Mouse (Mus musculus) spleen, adult 2 months (tissue): ENCODE measurements at regions not wholly inside any gene's neighbourhood (a gene's known extent, or its start where the extent isn't known, plus 50 kb on each side); places are given as distances from the start of the nearest gene placed in this dataset.

ENCODE experiments used
- CTCF ChIP-seq: fragments of 200-500 bp; IDR thresholded peaks from 2 replicates; pipeline ENCODE4 v1.5.1; 2011; ENCODE audit warnings: mild to moderate bottlenecking, inconsistent platforms; ENCODE audit not compliant: insufficient read depth, insufficient read length, insufficient replicate concordance; ENCODE audit errors: extremely low read depth
- POLR2A ChIP-seq: fragments of 200-500 bp; IDR thresholded peaks from 2 replicates; pipeline ENCODE4 v1.6.1; 2011; ENCODE audit warnings: low read depth, low read length, inconsistent platforms

DNA sequence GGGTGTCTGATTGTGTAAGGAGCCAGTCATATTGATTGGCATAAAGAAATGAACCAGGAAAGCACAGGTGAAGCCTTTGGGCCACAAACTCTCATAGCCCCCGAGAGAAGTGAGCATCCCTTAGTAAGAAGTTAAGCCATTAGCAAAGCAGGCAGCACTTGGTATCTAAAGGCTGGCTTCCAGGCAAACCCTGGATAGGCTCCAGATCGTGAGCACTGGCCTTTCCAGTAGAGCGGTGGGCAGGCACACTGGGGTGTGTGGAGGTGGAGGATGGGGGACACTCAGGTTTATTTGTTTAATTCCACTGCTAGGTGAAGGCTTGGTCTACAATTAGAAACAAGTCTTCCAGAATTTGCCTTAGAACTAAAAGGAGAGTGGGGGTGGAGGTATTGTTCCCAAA is 371.9 kb downstream of the Matn1 start:
- TF ChIP-seq CTCF: no peak
- no peak for TF ChIP-seq POLR2A
